Mouse (Mus musculus): ENCODE measurements around the gene Tubd1.

- TF ChIP-seq POLR2A (IDR thresholded peaks at IDR 0.05; ENCODE audit: low read depth, low read length) (no peak), CTCF (IDR thresholded peaks at IDR 0.05; ENCODE audit: borderline replicate concordance, insufficient read depth, low read length) (no peak)
These were observed 44.0 kb upstream of the Tubd1 start for GRCm38 (mm10) chr11:86500795-86501194.

Measured in embryonic fibroblast, embryonic 13.5 days (primary cell).